In genomic region chr12:31366428-31366827, GRCm38 (mm10) we compare ENCODE assay signal across 39 mouse cellular contexts. TPM values are rescaled to one million over a fixed set of nuclear protein-coding genes. Genes with fewer than 3 reads are reported as not detected.
A peak's percentile ranks its signal among the peaks of the same experiment; 100 is the strongest.
DNase-seq lines count a peak whose midpoint lies in the region; ATAC-seq lines count a peak whose summit lies in the region.
"Had no signal": no experiment of that assay in that cellular context is flagged by ENCODE, and none has a peak within 500 bp of the region (broad histone marks: within the 10 kb centered on the region; RNA-seq: fewer than 3 reads in every experiment).

No protein-coding gene starts in this region.

- H3K9me3 ChIP-seq in heart, embryonic 10.5 days: no peaks in the 10 kb centered on the region
- no peaks in the 10 kb centered on the region for H3K9me3 ChIP-seq in heart, embryonic 15.5 days (replicated peaks)
- H3K9me3 ChIP-seq in kidney, embryonic 15.5 days (replicated peaks): no peaks in the 10 kb centered on the region
- H3K9me3 ChIP-seq: embryonic facial prominence, embryonic 13.5 days; forebrain, embryonic 10.5 days; G1E; hindbrain, embryonic 10.5 days; intestine, embryonic 15.5 days; limb, embryonic 10.5 days; limb, embryonic 15.5 days; liver, embryonic 13.5 days; megakaryocyte, embryonic 14.5 days; midbrain, embryonic 12.5 days; neural tube, embryonic 12.5 days had no signal

- H3K4me2 ChIP-seq in heart, embryonic 15.5 days: no peak overlapping the region
- H3K4me2 ChIP-seq in kidney, embryonic 15.5 days: no peak overlapping the region
- H3K4me2 ChIP-seq: embryonic facial prominence, embryonic 13.5 days; intestine, embryonic 15.5 days; limb, embryonic 15.5 days; liver, embryonic 13.5 days; midbrain, embryonic 12.5 days; neural tube, embryonic 12.5 days had no signal

- H3K27ac ChIP-seq in heart, embryonic 10.5 days: peak overlapping the region; percentile 64; the same call in 1 of the 2 replicates
- peak overlapping the region; percentile 69 for H3K27ac ChIP-seq in heart, embryonic 15.5 days
- H3K27ac ChIP-seq in kidney, embryonic 15.5 days: 0 out of 2 replicates have a peak overlapping the region, but pooled peaks have one; percentile 9
- H3K27ac ChIP-seq: embryonic facial prominence, embryonic 13.5 days; forebrain, embryonic 10.5 days; hindbrain, embryonic 10.5 days; hindbrain, postnatal 0 days; intestine, embryonic 15.5 days; limb, embryonic 10.5 days; limb, embryonic 15.5 days; liver, embryonic 13.5 days; midbrain, embryonic 12.5 days; neural tube, embryonic 12.5 days; stomach, postnatal 0 days had no signal

- H3K36me3 ChIP-seq in heart, embryonic 10.5 days: no peaks in the 10 kb centered on the region
- H3K36me3 ChIP-seq in heart, embryonic 15.5 days: no peaks in the 10 kb centered on the region
- H3K36me3 ChIP-seq in kidney, embryonic 15.5 days: no peaks in the 10 kb centered on the region
- H3K36me3 ChIP-seq: embryonic facial prominence, embryonic 13.5 days; forebrain, embryonic 10.5 days; G1E; hindbrain, embryonic 10.5 days; intestine, embryonic 15.5 days; limb, embryonic 10.5 days; limb, embryonic 15.5 days; liver, embryonic 13.5 days; midbrain, embryonic 12.5 days; neural tube, embryonic 12.5 days had no signal

- peak; percentile 62 for ATAC-seq in heart, embryonic 15.5 days (replicated peaks; ENCODE audit: insufficient number of reproducible peaks, insufficient read depth, low FRiP score, low read depth)
- ATAC-seq in kidney, embryonic 15.5 days (replicated peaks; ENCODE audit: low FRiP score): peak; percentile 75
- ATAC-seq: forebrain, postnatal 0 days; hindbrain, postnatal 0 days; intestine, embryonic 15.5 days; lung, postnatal 0 days; Patski had no signal

- no peaks in the 10 kb centered on the region for H3K27me3 ChIP-seq in heart, embryonic 10.5 days (ENCODE audit: insufficient read depth, poor library complexity, severe bottlenecking)
- no peaks in the 10 kb centered on the region for H3K27me3 ChIP-seq in heart, embryonic 15.5 days
- no peaks in the 10 kb centered on the region for H3K27me3 ChIP-seq in kidney, embryonic 15.5 days
- H3K27me3 ChIP-seq: embryonic facial prominence, embryonic 13.5 days; intestine, embryonic 15.5 days; limb, embryonic 15.5 days; liver, embryonic 13.5 days; megakaryocyte, embryonic 14.5 days; neural tube, embryonic 12.5 days; Patski had no signal

- peaks cover 22% of the 10 kb centered on the region for H3K4me1 ChIP-seq in heart, embryonic 10.5 days
- peaks cover 22% of the 10 kb centered on the region for H3K4me1 ChIP-seq in heart, embryonic 15.5 days (replicated peaks)
- no peaks in the 10 kb centered on the region for H3K4me1 ChIP-seq in kidney, embryonic 15.5 days
- H3K4me1 ChIP-seq: embryonic facial prominence, embryonic 13.5 days; forebrain, embryonic 10.5 days; intestine, embryonic 15.5 days; limb, embryonic 10.5 days; limb, embryonic 15.5 days; liver, embryonic 13.5 days; megakaryocyte, embryonic 14.5 days; midbrain, embryonic 12.5 days; neural tube, embryonic 12.5 days had no signal

- DNase-seq in heart, embryonic 10.5 days (ENCODE audit: low spot score): no peak
- DNase-seq in heart, adult 18-20 months: no peak
- DNase-seq in heart, adult 11 months: no peak
- no peak for DNase-seq in kidney, adult 18-20 months
- no peak for DNase-seq in spleen, adult 12 weeks (ENCODE audit: low spot score)
- DNase-seq: adrenal gland, postnatal 14 days; cerebellum, adult 18-20 months; cerebellum, postnatal 10 days; forebrain, postnatal 0 days; kidney, postnatal 10 days; layer of hippocampus, adult 9-11 months; liver, embryonic 13.5 days; lung, adult 18-20 months; lung, postnatal 4 days; right cerebral cortex, adult 18-20 months; thymus, adult 18-20 months; thymus, postnatal 25 days had no signal

- no peak overlapping the region for H3K4me3 ChIP-seq in heart, embryonic 10.5 days
- no peak overlapping the region for H3K4me3 ChIP-seq in heart, embryonic 15.5 days
- H3K4me3 ChIP-seq in kidney, embryonic 15.5 days (replicated peaks): no peak overlapping the region
- H3K4me3 ChIP-seq: embryonic facial prominence, embryonic 13.5 days; forebrain, embryonic 10.5 days; hindbrain, embryonic 10.5 days; intestine, embryonic 15.5 days; limb, embryonic 10.5 days; limb, embryonic 15.5 days; liver, embryonic 13.5 days; megakaryocyte, embryonic 14.5 days; midbrain, embryonic 12.5 days; myocyte; neural tube, embryonic 12.5 days had no signal

- no peak overlapping the region for H3K9ac ChIP-seq in heart, embryonic 15.5 days
- H3K9ac ChIP-seq in kidney, embryonic 15.5 days: no peak overlapping the region
- H3K9ac ChIP-seq: embryonic facial prominence, embryonic 13.5 days; forebrain, postnatal 0 days; intestine, embryonic 15.5 days; limb, embryonic 15.5 days; liver, embryonic 13.5 days; midbrain, embryonic 12.5 days; neural tube, embryonic 12.5 days had no signal

- 19% methylated on average over 3 of the region's 3 CpGs for WGBS in heart, embryonic 10.5 days
- WGBS in heart, embryonic 15.5 days: 10% methylated on average over 3 of the region's 3 CpGs
- 35% methylated on average over 3 of the region's 3 CpGs for WGBS in kidney, embryonic 15.5 days

RNA-seq across cellular contexts. Expression of gene Dld, which starts 15.2 kb away (rescaled TPM):
- polyA plus RNA-seq in heart, embryonic 10.5 days (2016; fragmentation: Nextera tagmentation; extraction: Ambion mirVana): 166 and 209 TPM in 2 replicates
- total RNA-seq in heart, adult 18-20 months (2021): 100 to 1,000 TPM; 445 to 463 TPM
- 185 and 235 TPM in 2 replicates for polyA plus RNA-seq in heart, embryonic 15.5 days (2015; fragmentation: Nextera tagmentation; extraction: Ambion mirVana)
- 144 and 151 TPM in 2 replicates for polyA plus RNA-seq in kidney, embryonic 15.5 days (2015; fragmentation: Nextera tagmentation; extraction: Ambion mirVana)

RNA-seq across cellular contexts. Expression of gene Slc26a3, which starts 24.2 kb away (rescaled TPM):
- polyA plus RNA-seq in heart, embryonic 10.5 days (2016; fragmentation: Nextera tagmentation; extraction: Ambion mirVana): 0.13 TPM in 1 of 2 replicates, not detected in the other
- total RNA-seq in heart, adult 18-20 months (2021): 1 to 10 TPM in 1 of 2 experiments, under 1 TPM in 1; 0.67 to 1.5 TPM
- polyA plus RNA-seq in heart, embryonic 15.5 days (2015; fragmentation: Nextera tagmentation; extraction: Ambion mirVana): 0.09 TPM in 1 of 2 replicates, not detected in the other
- polyA plus RNA-seq in kidney, embryonic 15.5 days (2015; fragmentation: Nextera tagmentation; extraction: Ambion mirVana): 0.05 TPM in 1 of 2 replicates, not detected in the other
- total RNA-seq: common myeloid progenitor, adult 5-6 weeks; forebrain, postnatal 0 days; gastrocnemius, adult 8-10 months; gastrocnemius, postnatal 4 days; hindbrain, postnatal 0 days; midbrain, postnatal 0 days had no signal
- polyA plus RNA-seq: embryonic facial prominence, embryonic 13.5 days; forebrain, embryonic 10.5 days; forebrain, postnatal 0 days; G1E; limb, embryonic 10.5 days; lung, postnatal 0 days; midbrain, embryonic 12.5 days; myocyte; neural tube, embryonic 12.5 days; Patski; spleen, adult 2 months had no signal

Comparison
In these comparisons a context has a peak if more than half of its experiments do, and no peak if none do; other contexts are left out.
1. H3K27ac ChIP-seq: peak in every context shown above with its lines; median percentile 69 in heart, embryonic 15.5 days; 64 in heart, embryonic 10.5 days; 9 in kidney, embryonic 15.5 days.